Mouse (Mus musculus): Measurements from ENCODE around the gene Fbxw4.

Fbxw4 gene

GRCm38 (mm10) chr19:45541409-45542041 is 118.6 kb downstream of the Fbxw4 start:
- peak; percentile 36 for DNase-seq (ENCODE audit: low read depth, low spot score)

DNA sequence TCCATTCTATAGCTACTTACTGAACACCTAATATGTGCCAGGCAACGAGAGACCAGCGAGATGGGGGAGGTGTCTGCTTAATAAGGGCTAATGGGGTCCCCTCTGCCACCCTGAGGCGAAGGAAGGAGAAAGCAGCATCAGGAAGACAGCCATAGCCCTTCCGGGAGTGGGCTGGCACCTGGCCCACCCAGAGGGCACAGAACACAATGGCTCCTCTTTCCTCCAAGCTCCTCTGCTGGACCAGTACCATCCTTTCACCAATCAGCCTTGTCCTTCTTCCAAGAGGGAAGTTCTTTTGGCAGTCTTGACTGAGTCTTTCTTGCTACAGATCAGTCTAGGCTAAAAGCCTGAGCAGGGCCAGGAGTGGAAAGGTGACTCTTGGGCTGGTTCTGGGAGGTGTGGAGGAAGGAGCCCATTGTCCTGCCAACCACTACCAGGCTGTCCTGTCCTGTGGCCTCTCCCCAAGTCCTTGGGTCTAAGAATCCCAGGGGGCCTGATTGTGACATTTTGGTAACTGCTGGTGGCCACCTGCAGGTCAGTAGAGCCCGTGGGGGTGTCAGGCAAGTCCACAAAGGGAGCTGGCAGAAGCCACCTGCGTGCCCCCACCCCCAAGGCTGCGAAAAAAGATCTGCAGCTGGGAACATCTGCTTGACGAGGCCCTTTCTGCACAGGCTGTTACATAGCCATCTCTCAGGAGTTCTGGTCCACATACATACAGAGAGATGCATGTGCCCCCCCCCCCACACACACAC is 119.3 kb downstream of the Fbxw4 start:
- DNase-seq (ENCODE audit: low read depth, low spot score) = no peak

DNA sequence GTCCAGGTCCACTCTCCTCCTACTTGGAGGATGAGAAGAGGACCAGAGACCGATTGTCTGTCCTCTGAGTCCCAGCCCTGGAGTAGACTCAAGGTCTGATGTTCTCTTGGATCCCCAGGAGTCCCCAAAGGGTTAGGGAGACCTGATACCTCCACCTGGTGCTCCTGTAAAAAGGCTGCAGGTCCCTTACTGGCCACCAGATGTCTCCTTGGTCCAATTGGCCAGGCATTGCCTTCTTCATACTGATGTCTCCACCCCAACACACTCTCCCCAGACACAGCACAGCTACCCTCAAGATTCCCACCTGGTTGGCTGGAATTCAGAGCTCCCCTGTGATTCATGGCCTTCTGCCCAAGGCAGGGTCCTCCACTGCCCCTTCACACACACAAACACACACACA is 122.6 kb downstream of the Fbxw4 start:
- peak; percentile 68 for DNase-seq (ENCODE audit: low read depth, low spot score)

- no peak for DNase-seq (ENCODE audit: low read depth, low spot score)
Observed at GRCm38 (mm10) chr19:45535929-45536328, 124.2 kb downstream of the Fbxw4 start.

- DNase-seq (ENCODE audit: low read depth, low spot score) = no peak
Observed at GRCm38 (mm10) chr19:45535214-45535735, 124.8 kb downstream of the Fbxw4 start.

DNA sequence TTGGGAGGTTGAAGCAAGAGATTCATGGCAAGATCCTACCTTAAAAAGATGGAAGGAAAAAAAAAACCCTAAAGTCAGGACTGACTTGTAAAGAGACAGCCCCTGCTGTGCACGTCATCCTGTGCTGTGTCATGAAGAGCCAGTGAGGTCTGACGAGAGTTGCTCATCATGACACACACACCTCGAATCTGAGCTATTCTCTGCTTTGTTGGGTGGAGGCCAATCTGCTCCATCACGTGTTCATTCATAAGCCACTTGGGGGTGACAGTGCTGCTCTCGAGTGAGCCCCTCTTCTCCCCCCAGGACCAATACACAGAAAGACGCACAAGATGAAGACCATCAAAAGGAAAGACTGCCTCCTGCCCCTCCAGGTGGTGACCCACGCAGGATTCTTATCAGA is 126.5 kb downstream of the Fbxw4 start:
- no peak for DNase-seq (ENCODE audit: low read depth, low spot score)

DNA sequence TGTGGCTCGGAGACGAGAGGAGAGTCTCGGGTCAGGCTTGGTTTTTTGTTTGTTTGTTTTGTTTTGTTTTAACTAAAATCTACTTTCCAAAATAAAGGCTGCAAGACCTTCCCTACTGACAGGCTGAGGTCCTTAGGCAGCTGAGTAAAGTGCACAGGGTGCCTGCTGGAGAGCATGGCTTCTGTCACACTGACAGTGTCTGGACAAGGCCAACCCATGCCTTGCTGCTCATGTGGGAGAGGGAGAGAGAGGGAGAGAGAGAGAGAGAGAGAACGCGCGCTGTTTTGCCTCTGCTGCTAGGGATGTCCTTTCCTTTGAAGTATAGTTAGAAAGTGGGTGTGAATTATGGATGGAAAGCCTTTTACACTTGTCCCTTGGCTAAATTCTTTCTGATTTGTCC is 128.6 kb downstream of the Fbxw4 start:
- no peak for DNase-seq (ENCODE audit: low read depth, low spot score)

- no peak for DNase-seq (ENCODE audit: low read depth, low spot score)
Observed at GRCm38 (mm10) chr19:45530200-45530995, 129.7 kb downstream of the Fbxw4 start.

DNA sequence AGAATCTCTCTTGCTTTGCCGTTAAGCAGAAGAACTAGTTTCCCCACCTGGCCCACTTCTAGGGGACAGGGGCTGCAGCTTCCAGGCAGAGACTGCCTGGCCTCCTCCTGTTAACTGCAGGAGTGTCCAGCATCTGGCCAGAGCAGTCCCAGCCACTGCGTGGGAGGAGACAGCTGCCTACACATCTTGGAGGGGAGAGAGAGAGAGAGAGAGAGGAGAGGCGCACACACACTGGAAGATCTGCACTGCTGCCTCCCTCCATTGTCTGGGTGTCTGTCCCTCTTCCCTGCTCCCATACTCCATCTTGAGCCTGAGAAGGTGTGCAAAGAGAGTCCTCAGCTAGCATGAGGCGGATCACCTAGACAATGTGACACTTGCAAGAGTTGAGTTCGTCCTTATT is 130.8 kb downstream of the Fbxw4 start:
- no peak for DNase-seq (ENCODE audit: low read depth, low spot score)
